Mouse (Mus musculus) bone marrow, adult 2 months (tissue): Measurements from ENCODE around the gene Calcoco2.

Source experiments
- CTCF ChIP-seq: fragments of 200-500 bp; IDR thresholded peaks from 2 replicates; pipeline ENCODE4 v1.5.1; 2011; ENCODE audit warnings: low read length, control low read depth; ENCODE audit not compliant: control insufficient read depth, insufficient read depth
- POLR2A ChIP-seq: fragments of 200-500 bp; IDR thresholded peaks from 2 replicates; pipeline ENCODE4 v1.6.1; 2011; ENCODE audit warnings: low read depth, mild to moderate bottlenecking, control low read depth, low read length, borderline replicate concordance; ENCODE audit not compliant: control insufficient read depth

GRCm38 (mm10) chr11:96115416-96115815 is 3.7 kb upstream of the Calcoco2 start:
- no peak for TF ChIP-seq CTCF
- TF ChIP-seq POLR2A: no peak
